Mouse (Mus musculus) thymus, postnatal 36 days (tissue): ENCODE data around the gene Eif4e2.

Source experiments
- DNase-seq, 2 experiments: peaks; one replicate each; pipeline ENCODE4 v3.0.0; 2022; ENCODE audit warnings: mixed read lengths in 2 of 2

Eif4e2 gene

DNA sequence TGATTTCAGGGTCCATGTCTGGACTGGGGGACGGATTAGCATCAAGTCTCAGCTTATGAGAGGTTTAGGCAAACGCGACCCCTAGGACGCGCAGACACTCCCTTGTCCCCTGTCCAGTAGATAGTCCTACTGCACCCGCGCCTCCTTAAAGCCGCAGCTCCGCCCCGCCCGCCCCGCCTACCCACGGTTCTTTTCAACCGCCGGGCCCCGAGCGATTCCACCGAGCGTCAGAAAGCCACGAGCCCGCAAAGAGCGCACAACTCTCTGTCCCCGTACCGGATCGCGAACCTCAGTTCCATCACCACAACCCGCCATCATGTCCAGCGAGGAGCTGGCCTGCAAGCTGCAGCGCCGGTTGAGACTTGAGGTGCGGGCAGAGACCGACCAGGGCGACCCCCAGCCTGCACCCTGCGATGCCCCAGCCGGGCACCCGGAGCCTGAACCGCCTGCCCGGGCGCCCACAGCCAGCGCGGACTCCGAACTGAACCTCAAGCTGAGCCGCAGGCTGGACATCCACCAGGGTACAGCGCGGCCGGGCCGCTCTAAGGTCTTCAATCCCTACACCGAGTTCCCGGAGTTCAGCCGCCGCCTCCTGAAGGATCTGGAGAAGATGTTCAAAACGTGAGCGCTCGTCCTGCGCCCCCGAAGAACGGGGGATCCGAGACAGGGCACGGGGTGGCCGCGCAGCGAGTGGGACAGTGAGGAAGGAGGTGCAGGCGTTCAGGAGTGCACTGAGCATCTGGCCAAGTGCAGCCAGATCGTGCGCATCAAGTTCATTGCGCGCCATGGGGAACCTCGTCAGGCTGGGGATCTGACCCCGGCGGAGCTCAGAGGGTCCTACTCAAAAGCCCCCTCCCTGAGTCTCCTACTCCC lies 50.7 kb downstream of the Eif4e2 start, which contains the start of gene Efhd1:
Gene Efhd1, plus strand, starts transcription at position 230 of the 873 bp plus-strand sequence.
- DNase-seq = no peak

DNA sequence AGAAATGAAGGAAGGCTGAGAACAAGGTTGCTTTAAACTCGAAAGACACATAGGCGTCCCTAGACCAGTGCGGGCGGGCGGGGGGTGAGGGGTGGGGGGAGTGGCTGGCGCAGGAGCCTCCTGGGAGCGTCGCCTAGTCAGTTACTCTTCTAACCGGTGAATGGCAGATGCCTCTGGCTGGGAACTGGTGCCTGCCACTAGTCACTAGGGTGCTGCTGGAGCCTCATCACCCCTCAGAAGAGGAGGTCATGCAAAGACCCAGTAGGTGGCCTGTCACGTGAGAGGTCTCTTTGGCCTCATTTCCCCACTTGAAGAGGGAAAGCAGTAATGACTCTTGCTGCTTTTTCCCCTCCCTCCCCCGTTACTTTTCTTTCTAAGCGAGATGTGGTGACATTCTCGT lies 51.5 kb downstream of the Eif4e2 start:
- no peak for DNase-seq

DNA sequence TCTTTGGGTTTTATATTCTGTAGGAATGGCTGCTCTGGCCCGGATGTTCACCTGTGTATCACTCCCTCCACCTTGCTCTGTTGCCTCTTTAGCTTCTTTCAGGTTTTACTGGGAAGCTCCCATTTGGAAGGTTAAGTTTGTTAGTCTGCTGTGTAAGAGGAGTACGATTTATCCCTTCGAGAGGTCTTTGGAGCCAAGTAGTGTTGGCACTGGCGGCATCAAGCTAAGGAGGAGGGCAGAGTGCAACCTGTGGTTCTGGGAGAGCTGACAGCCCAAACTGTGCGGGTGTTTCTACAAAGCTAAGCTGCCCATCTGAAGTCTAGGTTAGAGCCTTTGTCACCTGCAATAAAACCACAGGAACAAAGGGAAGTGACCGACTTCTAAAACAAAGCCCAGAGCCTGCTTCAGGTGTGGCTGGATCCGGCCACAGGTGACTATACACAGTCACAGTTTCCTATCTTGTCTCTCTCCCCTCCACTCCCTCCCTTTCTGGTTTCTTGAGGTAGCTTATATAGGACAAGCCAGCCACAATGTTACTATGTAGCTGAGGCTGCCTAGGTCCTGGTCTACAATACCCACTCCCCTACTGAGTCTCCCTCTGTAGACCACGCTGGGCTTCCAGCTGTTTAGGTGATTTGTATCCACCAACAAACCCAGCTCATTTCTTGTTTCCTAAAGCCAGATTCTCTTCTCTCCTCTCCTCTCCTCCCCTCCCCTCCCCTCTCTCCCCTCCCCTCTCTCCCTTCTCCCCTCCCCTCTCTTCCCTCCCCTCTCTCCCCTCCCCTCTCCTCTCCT lies 52.8 kb downstream of the Eif4e2 start:
- DNase-seq = no peak

DNA sequence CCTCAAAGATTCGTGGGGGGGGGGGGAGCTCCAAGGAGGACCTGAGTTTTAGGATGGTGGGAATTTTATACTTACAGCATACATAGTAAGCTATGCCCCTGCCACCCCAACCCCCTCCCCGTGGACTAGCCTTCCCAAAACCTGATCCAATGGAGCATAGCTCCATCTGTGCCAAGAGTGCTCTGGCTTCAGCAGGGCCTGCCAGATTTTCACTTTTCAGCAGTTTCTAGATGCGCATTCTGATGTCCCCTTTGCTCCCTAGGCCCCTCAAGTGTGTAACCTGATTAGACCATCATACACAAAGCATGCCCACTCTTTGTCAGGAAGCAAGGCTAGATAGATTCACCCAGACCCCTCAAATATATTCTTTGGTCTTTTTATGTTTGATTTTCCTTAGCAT lies 56.5 kb downstream of the Eif4e2 start:
- DNase-seq = no peak

DNA sequence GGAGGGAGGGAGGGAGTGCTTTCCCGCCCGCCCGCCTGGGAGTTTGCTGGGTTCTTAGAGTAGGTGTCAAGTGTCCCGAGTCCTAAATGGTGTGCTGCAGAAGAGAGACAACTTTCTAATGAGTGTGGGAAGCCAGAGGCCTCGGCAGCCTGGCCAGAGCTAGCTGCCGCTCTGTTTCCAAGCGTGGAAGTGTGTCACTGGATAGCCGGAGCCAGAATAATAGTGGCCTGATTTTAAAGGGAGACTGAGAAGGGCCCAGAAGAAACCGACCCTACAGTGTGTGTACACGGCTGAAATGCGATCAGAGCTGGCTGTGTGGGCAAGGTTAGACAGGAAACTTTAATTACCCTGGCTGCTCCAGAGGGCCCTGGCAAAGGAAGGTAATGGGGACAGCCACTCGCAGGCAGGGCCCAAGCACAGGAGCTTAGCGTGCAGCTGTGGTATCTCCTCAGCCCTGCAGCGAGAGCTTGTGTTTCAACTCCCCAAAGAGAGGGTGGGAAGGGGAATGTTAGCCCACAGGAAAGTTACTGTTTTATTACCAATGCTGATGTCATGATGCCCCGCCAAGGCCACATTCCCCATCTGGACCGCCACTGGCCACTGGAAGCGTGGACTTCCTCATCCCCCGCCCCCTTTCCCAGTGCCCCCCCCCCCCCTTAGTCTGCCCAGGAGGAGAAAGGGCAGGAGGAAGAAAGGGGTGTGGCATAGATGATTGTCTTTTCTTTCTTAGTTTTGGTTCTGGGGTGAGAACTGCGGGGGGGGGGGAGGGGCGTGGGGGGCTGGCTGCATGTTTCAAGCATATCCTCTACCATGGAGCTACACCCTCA lies 57.1 kb downstream of the Eif4e2 start:
- DNase-seq = no peak

DNA sequence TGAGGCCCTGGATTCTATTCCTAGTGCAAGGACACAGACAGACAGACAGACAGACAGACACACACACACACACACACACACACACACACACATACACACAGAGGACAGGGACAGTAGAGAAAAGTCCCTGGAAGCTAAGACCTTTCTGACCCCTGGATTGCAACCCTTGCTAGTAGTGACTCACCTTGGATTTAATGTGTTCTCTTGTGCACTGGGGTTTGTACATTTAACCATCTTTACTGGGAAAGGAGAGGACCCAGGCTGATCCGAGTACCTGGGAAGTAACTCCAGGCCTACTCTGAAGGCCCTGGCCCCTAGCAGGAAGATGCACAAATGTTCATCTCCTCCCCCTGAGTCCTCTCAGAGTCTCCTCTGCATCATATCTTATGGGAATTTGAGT lies 57.9 kb downstream of the Eif4e2 start:
- DNase-seq = no peak

DNA sequence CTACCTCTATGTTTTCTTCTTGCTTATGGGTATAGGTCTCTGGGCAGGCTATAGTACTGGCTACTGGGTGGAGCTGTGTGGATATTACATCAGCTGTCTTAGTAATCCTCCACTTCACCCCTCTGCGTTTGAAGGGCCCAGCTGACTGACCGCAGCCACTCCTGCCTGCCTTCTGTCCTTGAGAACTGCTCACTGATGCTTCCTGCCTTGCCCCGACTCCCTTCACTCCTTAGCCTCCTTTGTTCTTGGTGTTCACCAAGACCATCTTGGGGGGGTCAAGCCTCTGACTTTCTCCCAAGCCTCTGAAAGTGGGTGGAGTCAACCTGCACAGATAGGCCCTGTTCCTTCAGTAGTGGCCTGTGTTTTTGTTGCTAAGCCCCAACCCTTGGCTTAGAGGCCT lies 58.7 kb downstream of the Eif4e2 start:
- DNase-seq = no peak

DNA sequence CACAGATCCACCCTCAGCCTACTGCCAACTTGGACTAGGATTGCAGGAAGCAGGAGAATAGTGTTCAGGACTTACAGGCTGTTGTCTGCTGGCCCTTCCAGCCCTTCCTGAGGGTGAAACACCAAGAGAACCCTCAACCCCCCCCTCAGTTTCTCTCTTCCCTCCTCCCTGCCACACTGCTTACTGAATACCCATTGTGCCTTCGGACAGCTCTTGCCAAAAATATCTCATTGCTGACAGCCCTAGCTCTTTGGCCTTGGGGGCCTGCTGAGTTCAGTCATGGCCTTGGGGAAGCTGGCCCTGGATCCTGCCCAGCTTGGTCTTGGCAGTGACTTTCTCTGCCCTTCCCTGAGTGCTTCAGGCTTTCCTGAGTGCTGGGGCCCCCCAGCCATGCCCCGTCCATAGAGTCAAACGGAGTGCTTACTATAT lies 59.8 kb downstream of the Eif4e2 start:
- no peak for DNase-seq

DNA sequence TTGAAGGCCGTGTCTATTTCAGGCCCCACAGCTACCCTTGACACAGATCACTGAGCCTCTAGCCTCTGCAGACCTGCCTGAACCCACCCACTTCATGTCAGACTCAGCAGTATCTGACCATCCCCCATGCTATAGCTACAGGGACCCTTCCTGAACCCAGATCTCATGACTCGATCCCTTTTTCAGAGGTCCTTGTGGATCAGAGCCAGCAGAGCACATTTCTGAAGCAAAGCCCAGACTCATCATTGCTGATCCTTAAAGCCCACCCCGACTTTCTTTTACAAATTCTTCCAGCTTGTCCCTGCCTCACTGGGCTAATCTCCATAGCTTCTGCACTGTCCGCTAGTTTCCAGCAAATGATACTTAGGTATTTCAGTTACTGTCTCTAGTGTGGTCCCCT lies 60.4 kb downstream of the Eif4e2 start:
- DNase-seq = no peak

DNA sequence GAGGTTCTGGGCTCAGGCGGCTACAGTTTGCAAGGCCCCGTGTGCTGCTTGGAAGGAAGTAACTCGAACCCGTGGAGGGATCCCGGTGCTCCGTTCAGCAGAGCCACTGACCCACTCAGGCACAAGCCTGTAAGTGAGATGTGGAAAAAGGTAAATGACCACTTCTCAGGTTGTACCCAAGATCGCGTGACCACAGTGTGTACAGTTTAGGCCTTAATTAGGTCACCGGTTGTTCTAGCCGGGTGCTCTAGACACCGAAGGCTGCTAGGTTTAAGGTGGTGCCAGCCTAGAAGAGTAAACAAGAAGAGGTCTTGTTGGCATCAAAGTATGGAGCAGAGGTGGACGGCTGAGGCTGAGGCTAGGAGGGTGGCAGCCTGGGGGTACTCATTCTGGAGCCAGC lies 61.4 kb downstream of the Eif4e2 start:
- no peak for DNase-seq

DNA sequence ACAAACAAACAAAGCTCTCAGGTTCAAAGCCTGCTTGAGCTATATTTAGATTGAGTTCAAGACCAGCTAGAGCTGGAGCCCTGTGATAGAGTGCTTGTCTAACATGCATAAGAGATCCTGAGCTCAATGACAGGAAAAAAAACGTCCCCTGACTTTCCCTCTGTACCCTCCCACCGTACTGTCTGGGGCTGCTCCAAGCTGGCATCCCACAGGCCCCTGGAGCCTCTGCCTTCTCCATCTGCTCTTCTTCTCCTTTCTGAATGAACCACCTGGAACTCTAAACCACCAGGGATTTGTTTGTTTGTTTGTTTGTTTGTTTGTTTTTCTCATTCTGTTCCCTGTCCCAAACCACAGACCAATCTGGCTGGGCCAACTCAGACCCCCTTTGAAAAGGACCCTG lies 62.3 kb downstream of the Eif4e2 start:
- no peak for DNase-seq

DNA sequence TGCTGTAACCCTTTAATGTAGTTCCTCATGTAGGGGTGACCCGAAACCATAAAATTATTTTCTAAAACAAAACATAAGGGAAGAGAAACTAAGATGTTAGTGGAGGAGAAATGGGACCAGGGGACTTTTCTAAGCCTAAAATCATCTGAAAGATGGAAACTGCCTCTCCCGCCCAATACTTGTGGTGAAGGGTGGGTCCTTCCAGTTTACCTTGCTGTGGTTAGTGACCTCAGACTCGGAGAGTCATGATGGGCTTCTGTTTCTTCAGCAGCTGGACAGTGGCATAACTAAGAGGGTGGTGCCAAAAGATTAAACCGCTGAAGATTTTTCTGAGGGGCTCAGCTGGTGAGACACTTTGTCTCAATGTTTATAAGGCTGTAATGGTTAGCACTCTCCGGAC lies 66.6 kb downstream of the Eif4e2 start:
- DNase-seq = no peak

DNA sequence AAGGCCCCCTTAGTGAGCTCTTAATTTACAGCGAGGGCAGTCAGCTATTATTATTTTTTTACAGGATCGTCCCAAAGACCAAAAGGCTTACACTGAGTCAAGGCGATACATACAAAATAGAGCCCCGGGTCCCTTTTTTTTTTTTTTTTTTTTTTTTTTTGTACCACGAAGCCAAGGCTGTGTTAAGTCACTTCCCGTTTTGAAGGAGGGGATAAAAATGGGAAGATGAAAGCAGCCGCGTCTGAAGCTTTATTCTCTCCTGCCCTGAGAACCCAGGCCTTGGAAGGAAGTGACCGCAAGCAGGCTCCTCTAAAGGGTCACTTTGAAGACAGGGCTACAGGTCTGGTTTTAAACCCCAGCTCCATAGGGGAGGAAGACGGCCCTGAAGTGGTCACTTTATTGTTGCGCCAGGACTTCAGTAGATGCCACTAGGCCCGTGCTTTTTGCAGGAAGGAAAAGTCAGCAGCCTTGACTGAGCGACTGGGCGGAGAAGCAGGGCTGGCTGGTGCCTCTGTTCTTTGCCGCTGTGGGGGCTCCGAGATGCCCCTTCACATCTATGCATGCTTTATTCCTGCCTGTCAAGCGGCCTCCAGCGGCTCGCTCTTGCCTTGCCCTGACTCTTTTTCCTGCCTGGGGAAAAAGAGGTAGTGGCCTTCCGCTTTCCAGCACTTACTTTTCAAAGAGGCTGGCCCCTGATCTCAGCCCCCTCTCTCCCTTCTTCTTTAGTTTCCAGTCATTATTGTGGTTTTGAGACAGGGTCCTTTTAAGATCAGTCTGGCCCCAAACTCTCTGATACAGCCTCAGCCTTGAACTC lies 68.1 kb downstream of the Eif4e2 start:
- DNase-seq = no peak

DNA sequence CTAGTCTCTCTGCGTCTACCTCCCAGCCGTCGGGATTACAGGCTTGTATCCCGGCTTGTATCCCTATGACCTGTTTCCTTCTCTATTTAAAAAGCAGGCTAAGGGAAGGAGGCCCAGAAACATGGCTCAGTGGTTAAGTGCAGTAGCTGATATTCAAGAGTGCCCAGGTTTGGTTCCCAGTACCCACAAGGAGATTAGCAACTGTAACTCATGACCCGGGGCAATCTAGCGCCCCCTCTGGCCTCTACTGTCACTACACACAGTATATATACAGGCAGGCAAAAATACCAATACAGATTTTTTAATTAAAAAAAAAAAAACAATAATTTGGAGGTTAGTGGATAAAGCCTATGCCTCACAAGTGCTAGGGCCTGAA lies 68.7 kb downstream of the Eif4e2 start:
- DNase-seq = no peak

DNA sequence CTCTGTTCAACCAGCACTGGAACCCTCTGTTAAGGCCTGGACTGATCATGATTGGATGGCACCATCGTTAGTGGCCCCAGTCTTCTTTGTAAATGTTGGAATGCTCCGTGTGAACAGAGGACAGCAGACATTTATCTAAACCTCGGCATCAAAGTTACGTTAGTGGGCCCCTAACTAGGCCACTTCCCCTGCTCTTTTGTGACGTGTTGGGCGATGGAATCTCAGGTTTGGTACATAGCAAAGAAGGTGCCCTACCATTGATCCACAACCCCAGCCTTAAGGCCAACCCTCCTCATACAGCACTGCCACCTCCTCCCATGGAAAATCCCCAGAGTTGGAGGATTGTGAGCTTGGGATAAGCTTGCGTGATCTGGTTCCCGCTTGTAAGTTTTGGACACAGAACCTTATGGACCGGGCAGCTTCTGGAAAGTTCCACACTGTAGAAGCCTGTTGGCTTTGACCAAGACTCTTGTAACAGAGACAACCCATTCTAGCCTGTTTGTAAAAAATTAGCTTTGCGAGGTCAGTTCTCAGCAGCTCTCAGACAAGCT lies 69.8 kb downstream of the Eif4e2 start:
- no peak for DNase-seq

DNA sequence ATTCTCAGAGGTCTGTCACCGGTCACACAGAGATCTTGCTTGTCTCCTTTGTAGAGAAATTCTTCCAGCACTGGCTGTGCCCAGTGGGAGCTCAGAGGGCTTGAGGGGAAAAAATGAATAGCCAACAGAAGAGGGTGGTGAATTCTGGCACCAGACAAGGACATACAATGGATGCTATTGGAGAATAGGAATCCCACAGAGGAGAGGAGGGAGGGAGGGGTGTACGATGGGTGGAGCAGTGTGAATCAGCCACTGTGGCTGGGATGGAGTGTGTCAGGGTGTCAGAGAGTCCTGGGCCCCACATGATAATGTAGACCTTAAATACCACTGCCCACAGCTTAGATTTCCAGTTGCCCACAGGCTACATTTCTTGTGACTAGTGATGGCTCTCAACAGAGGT lies 73.4 kb downstream of the Eif4e2 start:
- DNase-seq = no peak
